Mouse (Mus musculus) MN1 (cell line): ENCODE results near the gene Pnck.

Experiments used
- DNase-seq: peaks from one replicate; pipeline ENCODE4 v3.0.0-alpha.2; 2016; ENCODE audit warnings: low spot score

Pnck gene

GRCm38 (mm10) chrX:73639255-73639675 lies 20.7 kb downstream of the Pnck start, which contains the start of gene Dusp9:
Gene Dusp9, plus strand, starts transcription at chrX:73639419.
- DNase-seq, result peak; percentile 42

- peak; percentile 9 for DNase-seq
These were observed 22.5 kb downstream of the Pnck start for GRCm38 (mm10) chrX:73637415-73637814.

- no peak for DNase-seq
These were observed 24.5 kb downstream of the Pnck start for GRCm38 (mm10) chrX:73635425-73635824.

- DNase-seq, result peak; percentile 11
These were observed 32.9 kb downstream of the Pnck start for GRCm38 (mm10) chrX:73626981-73627380.

GRCm38 (mm10) chrX:73619890-73620289 lies 40.0 kb downstream of the Pnck start:
- no peak for DNase-seq

DNA sequence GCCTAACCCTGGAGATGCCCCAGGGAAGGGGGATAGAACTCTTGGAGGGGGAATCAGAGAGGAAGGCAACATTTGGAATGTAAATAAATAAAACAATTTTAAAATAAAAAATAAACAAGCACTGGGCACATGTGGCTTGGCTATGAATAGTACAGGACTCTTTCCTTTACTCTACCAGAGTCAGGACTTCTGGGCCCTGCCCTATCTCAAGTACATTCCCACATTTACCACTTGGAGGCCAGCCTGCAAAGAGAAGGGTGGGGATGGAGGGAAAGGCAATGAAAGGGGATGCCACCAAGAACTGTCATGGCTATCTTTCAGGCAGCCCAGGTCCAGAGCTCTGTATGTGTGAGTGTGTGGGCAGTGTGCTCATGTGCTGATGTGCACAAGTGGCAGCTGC lies 40.5 kb downstream of the Pnck start:
- no peak for DNase-seq

DNA sequence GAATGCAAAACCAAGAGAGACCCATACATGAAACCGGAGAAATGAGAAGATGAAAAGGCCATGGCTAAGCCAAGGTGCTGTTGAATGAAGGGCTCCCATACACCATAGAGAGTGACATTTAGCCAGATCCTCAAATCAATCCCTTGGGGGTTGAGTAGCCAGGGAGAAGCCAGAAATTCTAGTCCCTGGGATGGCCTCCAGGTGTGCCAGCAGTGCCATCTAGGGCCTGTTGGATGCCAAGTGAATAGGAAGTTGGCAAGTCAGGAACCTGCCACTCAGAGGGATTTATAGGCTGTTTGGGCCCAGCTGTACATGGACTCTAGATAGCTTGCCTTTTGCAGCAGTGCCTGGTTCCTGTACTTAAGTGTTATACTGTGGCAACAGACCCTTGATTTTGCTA lies 44.0 kb downstream of the Pnck start:
- no peak for DNase-seq

GRCm38 (mm10) chrX:73613665-73614064 lies 46.3 kb downstream of the Pnck start:
- no peak for DNase-seq
